ENCODE assay signal across 15 mouse cellular contexts in genomic region chr5:151175897-151176313, GRCm38 (mm10). TPM values are rescaled to one million over a fixed set of nuclear protein-coding genes. Genes with fewer than 3 reads are reported as not detected.
DNase-seq lines count a peak whose midpoint lies in the region; ATAC-seq and TF ChIP-seq lines count a peak whose summit lies in the region.
"Had no signal": no experiment of that assay in that cellular context is flagged by ENCODE, and none has a peak within 500 bp of the region (broad histone marks: within the 10 kb centered on the region; RNA-seq: fewer than 3 reads in every experiment).

No protein-coding gene starts in this region.

- H3K4me2 ChIP-seq in lung, embryonic 15.5 days: no peak overlapping the region
- no peak overlapping the region for H3K4me2 ChIP-seq in kidney, embryonic 16.5 days (replicated peaks; ENCODE audit: low read depth, low read length)
- no peak overlapping the region for H3K4me2 ChIP-seq in liver, embryonic 13.5 days
- H3K4me2 ChIP-seq: midbrain, embryonic 15.5 days; neural tube, embryonic 13.5 days had no signal

- ATAC-seq in lung, embryonic 15.5 days (ENCODE audit: borderline replicate concordance, extremely low read depth, low FRiP score, low TSS enrichment): peak; percentile 72; the same call in 1 of the 2 replicates
- ATAC-seq in kidney, embryonic 16.5 days (ENCODE audit: low FRiP score, low TSS enrichment): peak; percentile 94
- ATAC-seq in liver, embryonic 13.5 days (ENCODE audit: low read depth): peak; percentile 46
- ATAC-seq: activated CD4-positive, CD25-positive, alpha-beta regulatory T cell, adult 4 months; midbrain, embryonic 15.5 days had no signal

- H3K27me3 ChIP-seq in lung, embryonic 15.5 days: no peaks in the 10 kb centered on the region
- no peaks in the 10 kb centered on the region for H3K27me3 ChIP-seq in kidney, embryonic 16.5 days (ENCODE audit: insufficient read depth, low read length)
- H3K27me3 ChIP-seq in liver, embryonic 13.5 days: no peaks in the 10 kb centered on the region
- H3K27me3 ChIP-seq: midbrain, embryonic 15.5 days; neural tube, embryonic 13.5 days had no signal

- no peak for TF ChIP-seq CTCF in lung, adult 2 months (IDR thresholded peaks at IDR 0.05; ENCODE audit: insufficient read depth, low read length)

- no peak overlapping the region for H3K9ac ChIP-seq in lung, embryonic 15.5 days
- no peak overlapping the region for H3K9ac ChIP-seq in kidney, embryonic 16.5 days (replicated peaks; ENCODE audit: low read length)
- H3K9ac ChIP-seq in liver, embryonic 13.5 days: no peak overlapping the region
- H3K9ac ChIP-seq: liver, embryonic 14.5 days; midbrain, embryonic 15.5 days; neural tube, embryonic 13.5 days had no signal

- TF ChIP-seq POLR2A in lung, adult 2 months (IDR thresholded peaks at IDR 0.05; ENCODE audit: borderline replicate concordance, extremely low read depth, low read depth, low read length): no peak

- peaks cover 39% of the 10 kb centered on the region for H3K4me1 ChIP-seq in lung, embryonic 15.5 days
- H3K4me1 ChIP-seq in lung, adult 2 months (ENCODE audit: control insufficient read depth, insufficient read depth, low read length): peaks cover 38% of the 10 kb centered on the region
- peaks cover 20% of the 10 kb centered on the region for H3K4me1 ChIP-seq in kidney, embryonic 16.5 days (ENCODE audit: insufficient read depth, low read length)
- peaks cover 9% of the 10 kb centered on the region; the same call in 1 of the 2 replicates for H3K4me1 ChIP-seq in liver, embryonic 13.5 days (replicated peaks)
- H3K4me1 ChIP-seq: midbrain, embryonic 15.5 days had no signal

- H3K27ac ChIP-seq in lung, embryonic 15.5 days: peak overlapping the region; percentile 86
- H3K27ac ChIP-seq in kidney, embryonic 16.5 days (ENCODE audit: low read length): peak overlapping the region; percentile 76
- peak overlapping the region; percentile 13; the same call in 1 of the 2 replicates for H3K27ac ChIP-seq in liver, embryonic 13.5 days
- H3K27ac ChIP-seq: liver, embryonic 14.5 days; midbrain, embryonic 15.5 days had no signal

- H3K9me3 ChIP-seq in lung, embryonic 15.5 days: no peaks in the 10 kb centered on the region
- no peaks in the 10 kb centered on the region for H3K9me3 ChIP-seq in kidney, embryonic 16.5 days (ENCODE audit: low read length)
- no peaks in the 10 kb centered on the region for H3K9me3 ChIP-seq in liver, embryonic 13.5 days (replicated peaks)
- H3K9me3 ChIP-seq: midbrain, embryonic 15.5 days; neural tube, embryonic 13.5 days had no signal

- H3K4me3 ChIP-seq in lung, embryonic 15.5 days: no peak overlapping the region
- H3K4me3 ChIP-seq in lung, adult 2 months (replicated peaks; ENCODE audit: extremely low read depth, low read depth, low read length): no peak overlapping the region
- H3K4me3 ChIP-seq in kidney, embryonic 16.5 days (ENCODE audit: low read length): no peak overlapping the region
- no peak overlapping the region for H3K4me3 ChIP-seq in liver, embryonic 13.5 days (replicated peaks)
- H3K4me3 ChIP-seq: midbrain, embryonic 15.5 days; neural tube, embryonic 13.5 days had no signal

- no peak for DNase-seq in lung, adult 2 months
- DNase-seq in liver, embryonic 13.5 days: no peak
- peak; percentile 77 for DNase-seq in yolk sac, embryonic 10.5 days (ENCODE audit: low spot score)
- DNase-seq in right cerebral cortex, postnatal 36 days (ENCODE audit: low spot score in 2 of 2): no peak
- no peak for DNase-seq in adrenal gland, postnatal 10 days
- no peak for DNase-seq in neural tube, embryonic 10.5 days (ENCODE audit: extremely low spot score, low spot score)
- DNase-seq: cerebellum, adult 9-10 months; right cerebral cortex, adult 18-20 months; thymus, postnatal 14 days had no signal

- H3K36me3 ChIP-seq in lung, embryonic 15.5 days: no peaks in the 10 kb centered on the region
- no peaks in the 10 kb centered on the region for H3K36me3 ChIP-seq in kidney, embryonic 16.5 days (ENCODE audit: insufficient read depth, low read length)
- no peaks in the 10 kb centered on the region for H3K36me3 ChIP-seq in liver, embryonic 13.5 days
- H3K36me3 ChIP-seq: midbrain, embryonic 15.5 days; neural tube, embryonic 13.5 days had no signal

- 51% methylated on average over 4 of the region's 4 CpGs for WGBS in lung, embryonic 15.5 days
- 54% methylated on average over 4 of the region's 4 CpGs for WGBS in lung, adult 2 months
- 59% methylated on average over 4 of the region's 4 CpGs for WGBS in kidney, embryonic 16.5 days
- 43% methylated on average over 4 of the region's 4 CpGs for WGBS in liver, embryonic 13.5 days (ENCODE audit: insufficient replicate concordance)

RNA-seq across cellular contexts. Expression of gene Stard13, which starts 57.7 kb away (rescaled TPM):
- 16.4 and 18.0 TPM in 2 replicates for polyA plus RNA-seq in lung, embryonic 15.5 days (2015; fragmentation: Nextera tagmentation; extraction: Ambion mirVana)
- 45.6 and 57.3 TPM in 2 replicates for polyA plus RNA-seq in lung, adult 2 months (2012; rRNA removed)
- 12.0 and 12.2 TPM in 2 replicates for polyA plus RNA-seq in kidney, embryonic 16.5 days (2015; fragmentation: Nextera tagmentation; extraction: Ambion mirVana)
- 1.2 TPM in 2 replicates for polyA plus RNA-seq in liver, embryonic 13.5 days (2015; fragmentation: Nextera tagmentation; extraction: Ambion mirVana)
- total RNA-seq in adrenal gland, postnatal 10 days (2021): 10 to 100 TPM; 22.6 to 30.1 TPM
- polyA plus RNA-seq: activated CD4-positive, CD25-positive, alpha-beta regulatory T cell, adult 4 months had no signal

Comparison
In these comparisons a context has a peak if more than half of its experiments do, and no peak if none do; other contexts are left out.
1. H3K27ac ChIP-seq: peak in every context shown above with its lines; median percentile 86 in lung, embryonic 15.5 days; 76 in kidney, embryonic 16.5 days; 13 in liver, embryonic 13.5 days.